Mouse (Mus musculus): ENCODE measurements around the gene Hmcn2.

DNA sequence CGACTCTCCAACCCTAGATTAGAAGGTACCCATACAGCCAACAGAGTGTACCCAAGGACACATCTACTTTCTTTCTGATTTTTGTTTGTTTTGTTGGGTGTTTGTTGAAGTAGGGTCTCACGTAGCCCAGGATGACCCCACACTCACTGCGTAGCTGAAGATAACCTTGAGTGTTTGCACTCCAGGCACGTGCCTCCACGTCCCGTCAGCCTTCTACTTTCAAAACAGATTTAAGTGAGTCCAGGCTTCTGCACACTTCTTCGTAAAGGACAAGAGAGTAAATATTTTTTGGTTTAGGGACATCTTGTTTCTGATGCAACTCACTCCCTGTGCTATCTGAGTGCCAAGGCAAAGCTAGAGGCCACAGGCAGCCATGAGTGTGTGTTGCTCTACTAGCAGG lies 149.0 kb downstream of the Hmcn2 start:
- TF ChIP-seq CTCF (IDR thresholded peaks at IDR 0.05; ENCODE audit: control insufficient read depth, insufficient read depth, insufficient read length): no peak
- TF ChIP-seq USF1 (IDR thresholded peaks at IDR 0.05; ENCODE audit: low read depth): no peak
- TF ChIP-seq MAX (IDR thresholded peaks at IDR 0.05): no peak

All from C2C12 (cell line).